Mouse (Mus musculus) adipocyte (in vitro differentiated cells): ENCODE data around the gene Lef1.

ENCODE experiments used
- DNase-seq: peaks from one replicate; pipeline ENCODE4 v3.0.0-alpha.2; 2016; ENCODE audit warnings: low spot score

Gene Lef1

DNA sequence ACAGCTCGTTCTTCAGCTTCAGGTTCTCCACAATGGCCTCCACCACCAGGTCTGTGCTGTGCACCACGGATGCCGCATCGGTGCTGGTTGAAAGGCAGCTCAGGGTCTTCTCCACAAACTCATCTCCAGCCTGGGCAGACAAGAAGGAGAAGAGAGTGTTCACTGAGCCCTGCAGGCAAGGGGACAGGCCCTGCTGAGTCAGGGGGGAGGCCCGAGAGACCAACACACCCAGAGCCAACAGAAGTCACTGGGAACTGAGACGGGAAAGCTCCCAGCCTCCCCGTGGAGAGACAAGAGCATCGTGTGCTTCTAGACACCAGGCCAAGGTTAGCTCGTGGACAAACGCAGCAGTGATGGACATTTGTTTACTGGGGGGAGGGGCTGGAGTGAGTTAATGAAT is 138.2 kb downstream of the Lef1 start:
- no peak for DNase-seq

DNA sequence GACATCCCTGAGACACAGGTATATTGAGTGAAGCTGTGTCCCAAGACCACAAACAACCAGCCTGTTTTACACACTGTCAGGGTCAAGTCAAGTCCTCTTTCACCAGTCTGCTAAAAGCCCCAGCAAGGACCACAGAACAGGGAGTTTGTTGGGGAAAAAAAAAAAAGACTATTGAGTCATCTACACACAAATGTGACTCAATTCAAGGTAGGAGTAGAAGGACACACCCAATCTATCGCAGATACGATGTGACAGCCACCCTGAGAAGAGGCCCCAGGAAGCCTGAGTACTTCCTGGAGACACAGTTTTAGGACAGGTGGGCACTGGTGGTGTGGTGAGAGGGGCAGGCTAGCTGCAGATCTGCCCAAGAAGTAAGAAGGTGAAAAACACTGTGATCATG is 140.0 kb downstream of the Lef1 start:
- DNase-seq = no peak

DNA sequence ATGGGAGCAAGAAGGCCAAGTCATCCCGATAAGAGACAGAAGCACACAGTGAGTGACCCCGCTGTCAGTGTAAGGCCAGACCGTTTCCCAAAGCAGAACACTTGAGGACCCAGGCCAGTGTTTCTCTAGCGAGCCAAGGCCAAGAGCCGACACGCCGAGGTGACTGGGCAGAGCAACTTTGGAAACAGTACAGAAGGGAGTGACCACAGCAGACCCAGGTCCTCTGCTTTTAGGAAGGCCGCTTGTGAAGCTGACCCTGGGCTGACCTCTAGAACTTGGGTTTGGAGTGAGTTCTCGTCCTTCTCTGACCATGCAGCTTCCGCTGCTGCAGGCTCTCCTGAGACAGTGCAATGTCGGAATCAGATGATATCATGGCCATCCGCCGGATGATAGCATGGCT is 140.7 kb downstream of the Lef1 start:
- no peak for DNase-seq

DNA sequence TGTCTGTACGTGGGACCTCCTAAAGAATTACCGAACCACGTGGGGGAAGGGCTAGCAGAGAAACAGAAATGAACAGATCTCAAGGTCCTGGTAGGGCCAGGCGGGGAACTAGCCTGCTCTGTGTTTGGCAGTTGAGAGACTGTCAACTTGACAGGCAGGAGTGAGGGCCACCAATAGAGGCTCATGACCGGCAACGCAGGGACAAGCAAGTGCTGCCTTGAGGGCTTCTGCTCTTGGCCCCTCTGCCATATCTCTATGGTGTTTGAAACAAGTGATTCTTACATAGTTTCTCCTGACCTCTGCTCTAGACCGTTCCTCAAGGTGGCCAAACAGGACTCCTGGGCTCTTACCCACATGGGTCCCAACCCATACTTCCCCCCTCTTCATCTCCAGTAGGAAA is 141.3 kb downstream of the Lef1 start:
- DNase-seq = no peak

DNA sequence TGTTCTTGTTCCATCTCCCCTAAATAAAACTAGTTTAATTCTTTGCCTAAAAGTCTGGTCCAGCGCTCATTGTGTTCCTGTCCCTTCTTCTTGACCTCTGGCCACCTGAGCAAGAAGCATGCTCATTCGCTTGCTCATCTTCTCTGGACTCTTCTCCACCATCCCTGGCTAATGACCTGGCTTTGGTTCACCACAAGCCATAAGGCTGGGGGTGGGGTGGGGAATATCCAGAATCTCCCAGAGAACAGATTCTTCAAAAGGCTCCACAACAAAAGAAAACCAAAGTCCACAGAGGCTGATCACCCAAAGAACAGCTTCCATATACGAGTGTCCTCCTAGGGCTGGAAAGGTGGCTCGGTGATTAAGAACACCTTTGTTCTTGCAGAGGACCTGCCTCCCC is 144.7 kb downstream of the Lef1 start:
- no peak for DNase-seq

DNA sequence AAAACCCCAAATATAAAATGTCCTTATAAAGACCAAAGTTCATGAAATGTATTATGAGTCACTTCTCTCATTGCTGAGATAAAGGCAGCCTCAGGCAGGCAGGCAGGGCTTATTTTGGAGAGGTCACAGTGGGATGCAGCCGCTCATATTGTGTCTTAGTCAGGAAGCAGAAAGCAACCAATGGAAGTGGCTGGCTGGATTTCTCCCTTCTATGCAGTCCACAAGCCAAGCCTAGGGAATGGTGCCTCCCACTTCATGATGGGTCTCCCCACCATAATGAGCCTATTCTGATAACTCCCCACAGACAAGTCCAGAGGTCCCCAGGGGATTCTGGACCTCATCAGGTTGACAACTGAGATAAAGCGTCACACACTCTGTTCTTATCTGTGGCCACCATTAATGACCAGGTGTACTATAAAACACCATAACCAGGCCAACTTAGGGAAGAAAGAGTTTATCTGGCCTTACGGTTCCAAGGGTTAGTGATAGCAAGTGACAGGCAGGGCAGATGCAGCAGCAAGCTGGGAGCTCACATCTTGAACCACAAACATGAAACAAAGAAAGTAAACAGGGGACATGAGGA is 145.2 kb downstream of the Lef1 start:
- DNase-seq = no peak

DNA sequence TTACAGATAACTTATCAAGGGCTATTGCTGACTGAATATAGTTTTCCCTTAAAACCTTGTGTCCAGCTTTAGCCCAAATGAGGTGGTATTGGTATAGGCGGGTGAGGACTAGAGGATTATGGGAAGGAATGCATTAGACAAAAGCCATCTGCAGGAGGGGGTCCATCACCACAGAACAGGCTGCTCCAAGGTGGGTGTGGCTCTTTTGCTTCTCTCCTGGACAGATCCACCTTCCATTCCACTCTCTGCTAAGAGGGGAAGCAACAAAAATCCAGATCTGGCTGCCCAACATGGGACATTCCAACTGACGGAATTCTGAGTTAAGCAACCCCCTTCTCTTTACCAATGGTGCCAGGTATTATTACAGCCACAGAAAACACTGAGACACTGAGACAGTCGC is 148.7 kb downstream of the Lef1 start:
- DNase-seq = no peak

DNA sequence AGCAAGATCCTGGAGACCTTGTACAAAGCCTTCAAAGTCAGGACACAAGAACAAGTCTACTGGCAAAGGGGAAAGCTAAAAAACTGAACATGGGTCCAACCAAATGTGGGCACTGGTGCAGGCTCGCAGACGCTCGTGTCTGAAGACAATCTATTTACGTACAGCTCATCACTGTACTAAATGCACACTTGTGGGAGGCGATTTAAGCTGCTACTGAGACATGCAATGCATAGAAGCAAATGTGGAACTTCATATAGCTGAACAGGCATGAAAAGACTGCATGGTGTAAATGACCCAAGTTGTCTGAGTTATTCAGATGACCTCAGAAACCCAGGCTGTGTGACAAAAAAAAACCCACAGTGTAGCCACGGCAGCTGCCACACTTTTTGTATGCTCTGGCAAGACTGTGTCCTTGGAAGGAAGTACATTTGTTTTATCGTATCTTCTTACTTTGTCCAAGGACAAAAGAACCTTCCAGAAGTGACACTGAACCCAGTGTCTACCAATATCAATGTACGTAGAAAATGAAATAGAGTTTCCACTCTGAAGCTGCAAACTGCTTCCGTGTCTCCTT is 149.2 kb downstream of the Lef1 start:
- DNase-seq = no peak

DNA sequence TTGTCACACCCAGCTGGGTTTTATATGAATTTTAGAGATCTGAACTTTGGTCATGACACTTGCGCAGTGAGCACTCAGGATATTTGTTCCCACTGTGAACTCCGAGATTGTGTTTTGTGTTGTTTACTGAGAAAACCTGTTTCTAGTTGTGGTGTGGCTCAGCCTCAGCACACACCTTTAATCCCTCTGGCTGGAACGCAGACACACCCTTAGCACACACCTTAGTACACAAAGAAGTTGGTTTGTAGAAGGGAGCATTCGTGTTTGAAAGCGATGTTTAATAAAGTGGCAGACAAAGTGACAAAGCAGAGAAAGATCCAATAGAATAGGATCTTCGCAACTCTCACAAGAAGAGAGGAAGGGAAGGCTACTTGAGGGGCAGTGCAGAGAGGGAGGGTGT is 150.1 kb downstream of the Lef1 start:
- no peak for DNase-seq

DNA sequence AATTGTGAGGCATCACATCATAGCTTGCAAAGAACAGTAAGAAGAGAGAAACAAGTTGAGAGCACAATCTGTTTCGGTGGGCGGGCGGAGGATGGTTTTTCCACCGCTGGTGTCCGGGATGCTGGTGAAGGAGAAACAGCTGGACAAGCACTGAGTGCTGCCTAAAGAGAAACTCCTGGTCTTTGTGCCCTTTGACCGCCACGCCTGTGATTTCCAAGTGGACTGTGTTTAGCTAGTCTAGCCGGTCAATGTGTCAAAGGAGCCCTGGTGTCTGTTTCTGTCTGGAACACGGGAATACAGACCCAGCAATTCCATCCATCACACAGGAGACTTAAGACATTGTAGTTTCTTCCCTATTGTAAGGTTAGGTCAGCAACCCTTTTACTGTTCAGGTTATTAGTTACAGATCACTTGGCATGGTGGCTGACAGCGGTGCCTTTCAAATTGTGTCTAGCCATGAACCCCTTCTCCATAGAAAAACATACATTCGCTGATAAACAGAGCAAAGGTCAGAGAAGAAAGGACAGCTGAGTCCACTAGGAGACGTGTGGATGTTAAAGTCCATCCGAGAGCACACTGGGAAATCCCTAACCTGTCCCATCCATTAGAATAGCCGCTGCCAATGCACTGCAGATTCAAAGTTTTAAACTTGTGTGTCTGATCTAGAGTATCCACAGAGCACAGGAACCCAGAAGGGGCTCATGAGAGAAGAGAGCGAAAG is 153.7 kb downstream of the Lef1 start:
- DNase-seq = no peak

DNA sequence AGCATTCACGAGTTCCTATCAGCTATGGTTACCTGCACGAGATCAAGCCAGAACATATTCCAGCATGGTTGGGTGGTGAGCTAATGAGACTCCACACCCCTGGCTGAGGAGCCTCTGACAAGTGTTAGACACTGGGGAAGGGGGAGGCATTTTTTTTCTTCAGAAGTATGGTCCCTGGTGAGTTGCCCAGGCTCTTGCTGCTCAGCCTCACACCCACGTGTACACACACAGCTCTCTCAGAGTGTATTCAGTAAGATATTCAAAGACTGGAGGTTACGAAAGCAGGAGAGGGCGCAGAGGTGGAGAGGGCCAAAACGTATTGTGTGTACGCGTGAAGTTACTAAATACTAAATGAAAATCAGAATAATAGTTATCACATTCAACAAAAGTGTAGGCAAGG is 155.2 kb downstream of the Lef1 start:
- no peak for DNase-seq

DNA sequence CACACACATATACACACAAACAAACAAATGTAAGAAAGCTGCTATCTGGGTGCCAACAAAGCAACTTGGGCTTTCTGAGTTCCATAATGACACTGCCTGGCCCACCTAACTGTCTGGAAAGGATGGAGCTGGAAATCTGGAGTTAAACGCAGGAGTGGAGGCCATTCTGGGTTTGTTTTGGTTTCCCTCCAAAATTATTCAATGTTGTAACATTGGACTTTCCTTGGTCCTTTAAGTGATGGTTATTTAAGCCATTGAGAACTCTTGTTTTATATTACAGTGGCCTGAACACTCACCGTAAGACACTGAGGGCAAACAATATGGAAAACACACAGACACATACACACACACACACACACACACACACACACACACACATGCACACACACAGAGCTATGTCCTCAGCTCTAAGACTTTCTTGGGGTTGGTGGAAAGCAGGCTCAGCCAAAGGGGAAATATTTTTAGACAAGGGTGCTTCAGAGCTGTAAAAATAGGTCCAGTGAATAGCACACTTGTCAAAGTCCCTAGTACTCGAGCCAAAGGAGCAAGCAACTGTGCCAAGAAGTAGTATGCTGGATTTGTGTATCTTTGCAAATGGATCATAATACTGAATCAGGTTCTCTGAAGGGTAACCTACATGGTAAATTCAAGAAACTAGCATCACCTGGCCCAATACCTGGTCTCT is 156.2 kb downstream of the Lef1 start:
- DNase-seq = no peak

DNA sequence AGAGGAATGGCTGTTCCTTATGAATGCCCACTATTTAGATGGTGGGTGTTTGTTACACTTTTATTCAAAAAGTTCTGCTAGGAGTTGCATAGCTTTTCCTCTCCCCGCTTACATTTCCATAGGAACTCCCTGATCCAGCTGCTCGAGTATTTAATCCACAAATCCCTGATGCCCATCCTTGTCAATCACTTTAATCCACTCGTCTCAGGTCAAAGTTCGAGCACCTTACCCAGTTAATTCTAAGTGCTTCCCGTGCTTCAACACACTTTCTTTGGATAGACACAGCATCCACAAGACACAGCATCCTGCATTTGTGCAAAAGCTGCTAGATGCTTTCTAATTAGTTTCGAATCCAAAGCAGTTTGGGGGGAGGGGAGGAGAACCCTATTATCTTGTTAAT is 160.1 kb downstream of the Lef1 start:
- no peak for DNase-seq

DNA sequence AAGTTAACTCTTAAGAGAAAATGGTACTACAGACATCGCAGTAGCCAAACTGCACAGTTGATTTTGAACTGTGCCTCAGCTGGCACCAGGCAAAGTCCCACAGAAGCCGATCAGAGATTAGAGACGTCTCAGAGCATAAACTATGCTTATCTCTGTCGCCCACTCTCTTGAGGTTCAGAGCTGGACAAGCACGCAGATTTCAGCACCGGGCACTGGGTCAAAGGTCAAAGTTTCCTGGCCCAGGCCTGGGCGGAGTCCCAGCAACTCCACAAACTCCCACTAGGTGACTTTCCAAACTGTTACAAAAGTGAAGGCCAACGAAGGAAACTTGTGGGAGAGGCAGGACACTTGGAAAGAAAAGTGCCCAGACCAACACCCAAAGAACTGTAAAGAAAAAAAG is 160.9 kb downstream of the Lef1 start:
- DNase-seq = peak; percentile 85

DNA sequence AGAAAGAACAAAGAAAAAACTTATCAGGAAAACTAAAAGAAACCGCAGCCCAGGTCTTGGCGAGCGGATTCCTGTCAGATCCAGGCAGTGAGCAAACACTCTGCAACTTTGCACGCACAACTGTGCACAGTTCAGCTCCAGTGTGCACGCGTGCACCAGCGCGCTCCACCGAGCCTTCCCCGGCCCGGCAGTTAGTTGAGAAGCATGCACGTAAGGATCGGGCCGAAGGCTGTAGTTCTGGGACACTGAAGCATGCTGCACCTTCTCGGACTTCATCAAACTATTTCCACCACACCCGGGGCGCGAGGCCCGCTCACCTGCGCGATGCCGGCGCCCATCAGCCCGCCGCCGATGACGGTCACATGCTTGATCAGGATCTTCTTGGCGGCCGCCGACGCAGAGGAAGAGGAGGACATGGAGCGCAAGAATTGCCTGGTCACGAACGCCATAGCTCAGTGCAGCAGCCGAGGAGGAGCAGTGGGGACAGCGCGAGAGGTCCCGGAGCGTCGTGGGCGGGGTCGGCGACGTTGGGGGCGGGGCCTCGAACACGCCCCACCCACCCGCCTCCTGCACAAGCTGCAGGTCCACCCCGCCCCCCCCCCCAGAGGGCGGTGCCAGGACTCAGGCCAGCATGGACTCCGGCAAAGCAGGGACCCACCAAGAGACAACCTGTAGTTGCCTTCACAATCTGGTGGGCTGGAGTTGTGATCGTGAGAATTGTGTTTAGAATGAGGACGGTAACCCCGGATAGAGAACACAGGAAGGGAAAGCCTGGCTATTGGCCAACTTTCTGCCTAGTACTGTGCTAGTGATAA is 161.5 kb downstream of the Lef1 start, which contains the start of gene Hadh:
TSS of gene Hadh (minus strand) at position 543 of the 815 bp plus-strand sequence.
- DNase-seq = peak; percentile 90

DNA sequence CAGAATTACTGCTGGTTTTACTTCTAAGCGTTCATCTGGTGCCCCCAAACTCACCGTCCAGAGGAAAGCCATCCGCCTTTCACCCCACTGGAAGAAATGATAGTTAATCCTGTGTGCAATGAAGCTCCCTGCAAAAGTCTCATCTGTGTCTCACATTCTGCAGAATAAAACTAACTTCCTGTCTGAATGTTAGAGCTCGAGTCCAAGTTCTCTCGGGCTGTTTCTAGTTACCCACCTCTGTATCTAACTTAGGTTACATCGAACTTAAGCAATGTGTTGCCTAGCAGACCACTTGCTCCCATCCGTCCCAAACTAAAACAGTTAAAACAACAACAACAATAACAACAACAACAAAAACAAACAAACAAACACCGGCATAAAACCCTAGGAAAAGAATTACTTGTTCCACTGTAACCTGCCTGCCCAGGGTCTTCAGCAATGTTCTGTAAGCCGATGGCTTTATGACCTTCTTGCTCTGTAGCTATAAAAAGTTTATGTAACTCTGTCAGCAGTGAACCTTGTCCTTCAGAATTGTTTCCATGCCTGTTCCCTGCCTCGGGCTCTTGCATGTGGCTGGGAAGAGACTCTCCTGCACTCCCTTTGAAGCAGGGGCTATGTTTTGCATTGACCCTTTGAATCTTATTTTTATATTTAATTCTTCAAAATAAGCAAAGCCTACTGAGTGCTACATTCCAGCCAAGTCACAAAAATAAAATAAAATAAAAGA is 162.3 kb downstream of the Lef1 start:
- DNase-seq = peak; percentile 48
